Mouse (Mus musculus) monocyte, adult 2 months (primary cell): ENCODE measurements at regions not wholly inside any gene's neighbourhood (a gene's known extent, or its start where the extent isn't known, plus 50 kb on each side); places are given as distances from the start of the nearest gene placed in this dataset.

ENCODE experiments used
- DNase-seq, 2 experiments: peaks; one replicate each; pipeline ENCODE4 v3.0.0; 2022; ENCODE audit warnings: low spot score in 2 of 2, low read depth in 1 of 2

GRCm38 (mm10) chrX:163669886-163670285 is 91.2 kb downstream of the Rnf138rt1 start:
- DNase-seq = peak in 1 of 2 experiments; percentile 4
